Mouse (Mus musculus) spleen, adult 2 months (tissue): ENCODE data around the gene Cerk.

ENCODE experiments used
- CTCF ChIP-seq: fragments of 200-500 bp; IDR thresholded peaks from 2 replicates; pipeline ENCODE4 v1.5.1; 2011; ENCODE audit warnings: mild to moderate bottlenecking, inconsistent platforms; ENCODE audit not compliant: insufficient read depth, insufficient read length, insufficient replicate concordance; ENCODE audit errors: extremely low read depth
- POLR2A ChIP-seq: fragments of 200-500 bp; IDR thresholded peaks from 2 replicates; pipeline ENCODE4 v1.6.1; 2011; ENCODE audit warnings: low read depth, low read length, inconsistent platforms

- TF ChIP-seq POLR2A: no peak
- no peak for TF ChIP-seq CTCF
These were observed 95.4 kb downstream of the Cerk start for GRCm38 (mm10) chr15:86090578-86090977.
